Mouse (Mus musculus) heart, adult 18-20 months (tissue): ENCODE measurements around the gene Cdc42ep5. TPM values are rescaled to one million over a fixed set of nuclear protein-coding genes. Genes with fewer than 3 reads are reported as not detected.

Source experiments
- DNase-seq, 2 experiments: peaks; one replicate each; pipeline ENCODE4 v3.0.0; 2021 to 2022; ENCODE audit warnings: mixed read lengths in 1 of 2
- total RNA-seq, 2 experiments: library from RNA; stranded (reverse); gene quantifications; 2 replicates each; pipeline ENCODE4 v1.2.3; 2021

The Cdc42ep5 gene
- total RNA-seq, 2 experiments from 2014 or later = 4.1 to 4.6 TPM

- DNase-seq = peak; percentile 60 to 77
Observed at GRCm38 (mm10) chr7:4145552-4146190, 19.0 kb downstream of the Cdc42ep5 start.

GRCm38 (mm10) chr7:4144766-4145551 is 19.7 kb downstream of the Cdc42ep5 start:
- no peak for DNase-seq

- DNase-seq = no peak
Observed at GRCm38 (mm10) chr7:4144046-4144445, 20.6 kb downstream of the Cdc42ep5 start.

- DNase-seq = no peak
Observed at GRCm38 (mm10) chr7:4143506-4143905, 21.2 kb downstream of the Cdc42ep5 start.

GRCm38 (mm10) chr7:4142796-4143445 is 21.7 kb downstream of the Cdc42ep5 start:
- DNase-seq = no peak

GRCm38 (mm10) chr7:4141648-4142325 is 22.9 kb downstream of the Cdc42ep5 start:
- no peak for DNase-seq

- no peak for DNase-seq
Observed at GRCm38 (mm10) chr7:4139391-4139790, 25.3 kb downstream of the Cdc42ep5 start.

GRCm38 (mm10) chr7:4138671-4139070 is 26.0 kb downstream of the Cdc42ep5 start:
- DNase-seq = no peak

- DNase-seq = no peak
Observed at GRCm38 (mm10) chr7:4138181-4138580, 26.5 kb downstream of the Cdc42ep5 start.

GRCm38 (mm10) chr7:4137746-4138145 is 26.9 kb downstream of the Cdc42ep5 start:
- no peak for DNase-seq

- DNase-seq = peak; percentile 99 to 100
Observed at GRCm38 (mm10) chr7:4136771-4137531, 27.7 kb downstream of the Cdc42ep5 start, which contains the start of gene Leng8. Leng8 (plus strand) TSS chr7:4137039.

- no peak for DNase-seq
Observed at GRCm38 (mm10) chr7:4136404-4136770, 28.3 kb downstream of the Cdc42ep5 start.

- DNase-seq = no peak
Observed at GRCm38 (mm10) chr7:4134911-4135310, 29.7 kb downstream of the Cdc42ep5 start.

GRCm38 (mm10) chr7:4132998-4133397 is 31.7 kb downstream of the Cdc42ep5 start:
- no peak for DNase-seq

GRCm38 (mm10) chr7:4132581-4132980 is 32.1 kb downstream of the Cdc42ep5 start:
- no peak for DNase-seq

- DNase-seq = no peak
Observed at GRCm38 (mm10) chr7:4131964-4132363, 32.7 kb downstream of the Cdc42ep5 start.

GRCm38 (mm10) chr7:4130686-4131452 is 33.8 kb downstream of the Cdc42ep5 start:
- DNase-seq = peak; percentile 73 to 90

- peak; percentile 77 to 85 for DNase-seq
Observed at GRCm38 (mm10) chr7:4128860-4129259, 35.8 kb downstream of the Cdc42ep5 start.

- no peak for DNase-seq
Observed at GRCm38 (mm10) chr7:4127894-4128293, 36.8 kb downstream of the Cdc42ep5 start.

GRCm38 (mm10) chr7:4126992-4127785 is 37.5 kb downstream of the Cdc42ep5 start:
- no peak for DNase-seq
